Mouse (Mus musculus): ENCODE data around the gene Plpp1.

GRCm38 (mm10) chr13:112758546-112759090 is 42.0 kb upstream of the Plpp1 start:
- TF ChIP-seq EP300 (IDR thresholded peaks at IDR 0.05; ENCODE audit: low read depth) = no peak
- TF ChIP-seq CTCF (IDR thresholded peaks at IDR 0.05; ENCODE audit: low read depth) = no peak
